Mouse (Mus musculus) liver, embryonic 14.5 days (tissue): ENCODE results near the gene Ehd2.

Source experiments
- CTCF ChIP-seq: IDR thresholded peaks from 2 replicates; pipeline ENCODE4 v1.5.1; 2016; ENCODE audit warnings: antibody characterized with exemption, low read depth, control low read depth
- EP300 ChIP-seq: IDR thresholded peaks from 2 replicates; pipeline ENCODE4 v1.6.1; 2016; ENCODE audit warnings: antibody characterized with exemption, low read depth

GRCm38 (mm10) chr7:15901366-15902048 is 65.9 kb downstream of the Ehd2 start:
- TF ChIP-seq CTCF (no peak), EP300 (no peak)
